9 mouse cellular contexts compared by ENCODE assay signal in genomic region chrX:72960431-72960830, GRCm38 (mm10). TPM values are rescaled to one million over a fixed set of nuclear protein-coding genes. Genes with fewer than 3 reads are reported as not detected.
DNase-seq lines count a peak whose midpoint lies in the region; ATAC-seq and TF ChIP-seq lines count a peak whose summit lies in the region.
"Had no signal": no experiment of that assay in that cellular context is flagged by ENCODE, and none has a peak within 500 bp of the region (broad histone marks: within the 10 kb centered on the region; RNA-seq: fewer than 3 reads in every experiment).

No protein-coding gene starts in this region.

- H3K9me3 ChIP-seq in midbrain, embryonic 13.5 days, result no peaks in the 10 kb centered on the region

- intact Hi-C loops in heart, adult 2 months (cut with DNase I), result no loop called here

- TF ChIP-seq CTCF in heart, adult 2 months (IDR thresholded peaks at IDR 0.05), result peak; percentile 55
- peak; percentile 1; the same call in 1 of the 2 replicates for TF ChIP-seq CTCF in brain, embryonic 14.5 days (IDR thresholded peaks at IDR 0.05; ENCODE audit: borderline replicate concordance, extremely low read depth, insufficient read depth, insufficient read length)

- H3K4me3 ChIP-seq in heart, adult 2 months, result no peak overlapping the region
- H3K4me3 ChIP-seq in midbrain, embryonic 13.5 days (replicated peaks), result no peak overlapping the region

- H3K36me3 ChIP-seq in heart, adult 2 months (ENCODE audit: control insufficient read depth, insufficient read depth, low read length), result no peaks in the 10 kb centered on the region
- peaks cover 28% of the 10 kb centered on the region for H3K36me3 ChIP-seq in midbrain, embryonic 13.5 days

- H3K79me2 ChIP-seq in heart, adult 2 months (replicated peaks; ENCODE audit: control insufficient read depth, insufficient read depth, low read length), result no peaks in the 10 kb centered on the region

- 85% methylated on average over 4 of the region's 4 CpGs for WGBS in heart, adult 2 months
- 87% methylated on average over 4 of the region's 4 CpGs for WGBS in midbrain, embryonic 13.5 days

- no peak for TF ChIP-seq POLR2A in heart, adult 2 months (IDR thresholded peaks at IDR 0.05; ENCODE audit: insufficient read depth, low read depth, low read length)
- no peak for TF ChIP-seq POLR2A in brain, embryonic 14.5 days (IDR thresholded peaks at IDR 0.05; ENCODE audit: borderline replicate concordance, extremely low read depth, insufficient read depth, insufficient read length, poor library complexity, severe bottlenecking)

- no peak overlapping the region for H3K27ac ChIP-seq in heart, adult 2 months
- no peak overlapping the region for H3K27ac ChIP-seq in midbrain, embryonic 13.5 days

- ATAC-seq in midbrain, embryonic 13.5 days, result no peak
- ATAC-seq: forebrain, embryonic 16.5 days had no signal

- H3K9ac ChIP-seq in heart, adult 2 months (ENCODE audit: low read depth, low read length), result no peak overlapping the region
- H3K9ac ChIP-seq in midbrain, embryonic 13.5 days (replicated peaks), result no peak overlapping the region

- no peak for DNase-seq in heart, adult 2 months
- no peak for DNase-seq in heart, adult 8-10 months (ENCODE audit: low spot score)
- DNase-seq in right cerebral cortex, adult 2 months (ENCODE audit: low spot score in 2 of 2), result peak; percentile 32 to 39
- DNase-seq in right cerebral cortex, postnatal 4 days, result no peak
- DNase-seq in brain, embryonic 14.5 days (ENCODE audit: low read depth), result no peak
- peak; percentile 2 for DNase-seq in naive thymus-derived CD4-positive, alpha-beta T cell, adult 2 months (ENCODE audit: low read depth)
- no peak for DNase-seq in T-cell, adult 2 months (ENCODE audit: low spot score)

- no peak overlapping the region for H3K4me2 ChIP-seq in midbrain, embryonic 13.5 days (replicated peaks)

- TF ChIP-seq EP300 in heart, adult 2 months (IDR thresholded peaks at IDR 0.05; ENCODE audit: insufficient read depth, low read depth, low read length), result no peak

- no peaks in the 10 kb centered on the region for H3K4me1 ChIP-seq in heart, adult 2 months (ENCODE audit: control insufficient read depth, insufficient read depth, low read length)
- H3K4me1 ChIP-seq in midbrain, embryonic 13.5 days (replicated peaks), result no peaks in the 10 kb centered on the region

- H3K27me3 ChIP-seq in heart, adult 2 months (ENCODE audit: control insufficient read depth, insufficient read depth, low read length), result no peaks in the 10 kb centered on the region
- no peaks in the 10 kb centered on the region for H3K27me3 ChIP-seq in midbrain, embryonic 13.5 days

RNA-seq across cellular contexts. Expression of gene Zfp185, which starts 26.7 kb away (rescaled TPM):
- total RNA-seq in heart, adult 2 months (2021), result 1 to 10 TPM in 1 of 2 experiments, under 1 TPM in 1; 0.81 to 1.2 TPM
- polyA plus RNA-seq in heart, adult 2 months (2012; rRNA removed), result 1.2 and 1.8 TPM in 2 replicates
- total RNA-seq in heart, adult 8-10 months (2022), result 1 to 10 TPM in 2 of 4 experiments, under 1 TPM in 2; 0.63 to 1.7 (median 1.0) TPM
- polyA plus RNA-seq in brain, embryonic 14.5 days (2012; rRNA removed), result 1.2 and 1.5 TPM in 2 replicates
- 0.48 and 0.97 TPM in 2 replicates for polyA plus RNA-seq in midbrain, embryonic 13.5 days (2015; fragmentation: Nextera tagmentation; extraction: Ambion mirVana)

RNA-seq across cellular contexts. Expression of gene Nsdhl, which starts 42.1 kb away (rescaled TPM):
- 1 to 10 TPM; 4.3 to 4.8 TPM for total RNA-seq in heart, adult 2 months (2021)
- 5.2 and 8.5 TPM in 2 replicates for polyA plus RNA-seq in heart, adult 2 months (2012; rRNA removed)
- total RNA-seq in heart, adult 8-10 months (2022), result 1 to 10 TPM; 4.0 to 5.7 (median 4.2) TPM
- polyA plus RNA-seq in brain, embryonic 14.5 days (2012; rRNA removed), result 41.6 and 42.6 TPM in 2 replicates
- polyA plus RNA-seq in midbrain, embryonic 13.5 days (2015; fragmentation: Nextera tagmentation; extraction: Ambion mirVana), result 44.2 and 45.6 TPM in 2 replicates

RNA-seq across cellular contexts. Expression of gene Cetn2, which starts 42.2 kb away (rescaled TPM):
- 10 to 100 TPM; 25.9 to 31.5 TPM for total RNA-seq in heart, adult 2 months (2021)
- 9.4 and 14.9 TPM in 2 replicates for polyA plus RNA-seq in heart, adult 2 months (2012; rRNA removed)
- total RNA-seq in heart, adult 8-10 months (2022), result 10 to 100 TPM; 27.2 to 31.6 (median 29.3) TPM
- 36.5 and 39.7 TPM in 2 replicates for polyA plus RNA-seq in brain, embryonic 14.5 days (2012; rRNA removed)
- polyA plus RNA-seq in midbrain, embryonic 13.5 days (2015; fragmentation: Nextera tagmentation; extraction: Ambion mirVana), result 90.9 and 96.0 TPM in 2 replicates

Comparison
In these comparisons a context has a peak if more than half of its experiments do, and no peak if none do; other contexts are left out.
1. DNase-seq: peak in right cerebral cortex, adult 2 months (2 of 2) and naive thymus-derived CD4-positive, alpha-beta T cell, adult 2 months (single experiment); none in heart, adult 2 months (0 of 2), heart, adult 8-10 months (single experiment), right cerebral cortex, postnatal 4 days (single experiment), brain, embryonic 14.5 days (single experiment) and T-cell, adult 2 months (single experiment).